Mouse (Mus musculus): ENCODE measurements around the gene Apeh. TPM values are rescaled to one million over a fixed set of nuclear protein-coding genes. Genes with fewer than 3 reads are reported as not detected.

The Apeh gene
- polyA plus RNA-seq, 1 experiment from 2014 or later = 57.7 TPM

DNA sequence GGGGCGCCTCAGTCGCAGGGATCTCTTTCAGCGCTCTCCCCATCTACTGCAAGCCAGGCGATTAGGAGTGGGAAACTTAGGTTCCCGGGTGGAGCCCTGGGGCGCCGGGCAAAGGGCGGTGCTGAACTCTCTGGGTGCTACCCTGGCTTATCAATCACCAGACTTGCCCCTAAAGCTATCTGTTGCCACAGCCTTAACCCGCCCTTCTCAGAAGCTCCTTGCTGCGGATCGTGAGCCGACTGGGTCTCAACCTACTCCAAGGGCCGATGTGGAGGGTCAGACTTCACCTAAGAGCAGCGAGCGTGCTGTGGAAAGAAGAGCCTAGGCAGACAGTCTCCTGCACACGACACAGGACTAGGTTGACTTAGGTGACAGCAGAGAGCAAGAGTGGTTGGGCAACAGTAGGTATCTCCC lies 599 bp upstream of the Apeh start:
- ATAC-seq (ENCODE audit: low FRiP score) = peak; percentile 26; the same call in 1 of the 2 replicates
- peaks cover 53% of the 10 kb centered on the region for H3K36me3 ChIP-seq

DNA sequence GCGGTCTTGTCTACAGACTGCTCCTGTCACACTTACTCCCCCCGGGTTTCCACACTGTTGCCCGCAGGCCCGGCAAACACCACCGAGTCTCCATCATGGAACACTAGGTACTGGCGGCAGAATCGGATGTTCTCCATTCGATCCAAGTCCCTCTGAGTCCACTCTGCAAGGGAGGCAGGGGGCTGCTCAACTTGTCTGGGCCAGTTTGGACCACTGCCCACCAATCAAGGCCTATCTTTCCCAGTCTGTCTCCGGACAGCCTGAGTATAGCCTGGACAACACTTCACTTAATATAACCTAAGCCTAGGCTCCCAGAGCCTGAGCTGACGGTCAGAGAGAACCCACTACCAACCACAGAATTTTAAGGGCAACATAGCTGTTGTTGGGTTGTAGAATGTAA lies 820 bp downstream of the Apeh start:
- Histone ChIP-seq H3K9ac (peak overlapping the region; percentile 88), H3K4me2 (peak overlapping the region; percentile 96), H3K27ac (peak overlapping the region; percentile 83; the same call in 1 of the 2 replicates), H3K4me3 (peak overlapping the region; percentile 75), H3K27me3 (no peaks in the 10 kb centered on the region), H3K36me3 (peaks cover 53% of the 10 kb centered on the region), H3K9me3 (no peaks in the 10 kb centered on the region), H3K4me1 (replicated peaks) (peaks cover 30% of the 10 kb centered on the region)
- 77% methylated on average over 10 of the region's 10 CpGs for WGBS
- 0 out of 2 replicates have a peak, but pooled peaks have one; percentile 2 for ATAC-seq (ENCODE audit: low FRiP score)

More for the DNA sequence above, 599 bp upstream of the Apeh start:
- H3K27ac ChIP-seq = peak overlapping the region; percentile 83; the same call in 1 of the 2 replicates
- H3K9me3 ChIP-seq = no peaks in the 10 kb centered on the region
- WGBS = under 1% methylated on average over 16 of the region's 16 CpGs
- peak overlapping the region; percentile 96 for H3K4me2 ChIP-seq
- H3K4me3 ChIP-seq = peak overlapping the region; percentile 75
- H3K27me3 ChIP-seq = no peaks in the 10 kb centered on the region
- H3K4me1 ChIP-seq (replicated peaks) = peaks cover 30% of the 10 kb centered on the region
- peak overlapping the region; percentile 88 for H3K9ac ChIP-seq

DNA sequence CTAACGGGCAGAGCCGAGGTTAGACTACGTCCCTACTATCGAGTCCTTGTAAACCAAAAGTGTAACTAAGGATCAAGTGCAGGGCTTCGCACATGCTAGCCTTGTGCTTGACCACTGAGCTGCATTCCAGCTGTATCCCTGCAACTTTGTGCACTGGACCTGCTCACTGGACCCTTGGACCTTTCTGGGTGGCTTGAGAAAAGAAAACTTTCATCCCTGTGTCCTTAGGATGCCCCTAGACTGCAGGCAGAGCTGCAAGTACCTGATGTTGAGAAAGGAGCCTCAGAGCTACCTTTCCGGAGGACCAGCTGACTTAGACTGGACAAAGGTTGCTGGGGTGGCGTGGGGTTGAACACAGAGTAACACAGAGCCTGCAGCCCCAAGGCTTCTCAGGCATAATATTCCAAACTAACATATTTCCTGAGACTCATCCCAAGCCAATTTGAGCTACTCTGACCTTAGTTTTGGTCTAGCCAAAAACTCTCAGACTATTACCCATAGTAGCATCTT lies 3.7 kb downstream of the Apeh start:
- H3K4me2 ChIP-seq = no peak overlapping the region
- H3K27me3 ChIP-seq = no peaks in the 10 kb centered on the region
- no peak overlapping the region for H3K27ac ChIP-seq
- no peaks in the 10 kb centered on the region for H3K9me3 ChIP-seq
- H3K4me3 ChIP-seq = no peak overlapping the region
- no peak for ATAC-seq (ENCODE audit: low FRiP score)
- no peak overlapping the region for H3K9ac ChIP-seq
- H3K36me3 ChIP-seq = peaks cover 71% of the 10 kb centered on the region
- 94% methylated on average over 7 of the region's 7 CpGs for WGBS
- H3K4me1 ChIP-seq (replicated peaks) = peaks cover 25% of the 10 kb centered on the region

DNA sequence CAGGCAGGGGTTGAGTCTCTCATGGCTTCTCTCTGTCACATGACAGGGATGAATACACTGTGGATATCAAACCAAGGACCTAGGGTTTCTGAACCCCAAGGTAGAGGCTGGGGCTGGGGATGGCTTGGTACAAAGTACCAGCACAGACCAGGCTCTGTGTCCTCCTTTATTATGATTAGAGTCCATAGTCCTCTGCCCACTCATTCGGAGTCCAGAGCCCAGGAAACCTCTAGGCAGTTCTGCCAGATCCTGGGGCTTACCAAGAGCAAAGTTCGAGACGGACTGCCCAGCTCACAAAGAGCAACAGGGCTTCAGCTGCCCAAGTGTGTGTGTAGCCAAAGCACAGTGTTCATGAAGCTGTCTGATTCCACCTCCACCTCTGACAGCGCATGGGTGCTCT lies 9.1 kb downstream of the Apeh start:
- H3K36me3 ChIP-seq = peaks cover 68% of the 10 kb centered on the region
- ATAC-seq (ENCODE audit: low FRiP score) = no peak
- no peak overlapping the region for H3K27ac ChIP-seq
- peaks cover 11% of the 10 kb centered on the region; the same call in 1 of the 2 replicates for H3K4me1 ChIP-seq (replicated peaks)
- no peaks in the 10 kb centered on the region for H3K9me3 ChIP-seq
- H3K4me2 ChIP-seq = no peak overlapping the region
- H3K4me3 ChIP-seq = no peak overlapping the region
- H3K27me3 ChIP-seq = peaks cover 46% of the 10 kb centered on the region
- 92% methylated on average over 4 of the region's 4 CpGs for WGBS
- H3K9ac ChIP-seq = no peak overlapping the region

DNA sequence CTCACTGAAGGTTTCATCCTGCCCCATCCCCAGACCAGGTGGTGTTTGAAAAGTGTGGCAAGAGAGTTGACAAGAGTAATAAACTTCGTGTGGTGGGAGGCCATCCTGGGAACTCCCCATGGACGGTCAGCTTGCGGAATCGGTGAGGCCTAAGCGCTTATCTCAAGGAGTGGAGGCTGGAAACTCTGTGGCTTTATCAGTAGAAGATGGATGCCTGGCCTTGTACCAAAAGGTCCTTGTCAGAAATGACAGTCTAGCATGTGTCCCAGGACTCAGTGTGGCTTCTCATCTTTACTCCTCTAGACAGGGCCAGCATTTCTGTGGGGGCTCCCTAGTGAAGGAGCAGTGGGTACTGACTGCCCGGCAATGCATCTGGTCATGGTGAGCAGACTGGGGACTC lies 10.8 kb downstream of the Apeh start:
- Histone ChIP-seq H3K9me3 (no peaks in the 10 kb centered on the region), H3K27ac (no peak overlapping the region), H3K4me1 (replicated peaks) (peaks cover 18% of the 10 kb centered on the region), H3K27me3 (peaks cover 49% of the 10 kb centered on the region), H3K4me2 (no peak overlapping the region), H3K4me3 (no peak overlapping the region), H3K9ac (no peak overlapping the region), H3K36me3 (peaks cover 51% of the 10 kb centered on the region)
- WGBS = 90% methylated on average over 6 of the region's 6 CpGs
- ATAC-seq (ENCODE audit: low FRiP score) = no peak

DNA sequence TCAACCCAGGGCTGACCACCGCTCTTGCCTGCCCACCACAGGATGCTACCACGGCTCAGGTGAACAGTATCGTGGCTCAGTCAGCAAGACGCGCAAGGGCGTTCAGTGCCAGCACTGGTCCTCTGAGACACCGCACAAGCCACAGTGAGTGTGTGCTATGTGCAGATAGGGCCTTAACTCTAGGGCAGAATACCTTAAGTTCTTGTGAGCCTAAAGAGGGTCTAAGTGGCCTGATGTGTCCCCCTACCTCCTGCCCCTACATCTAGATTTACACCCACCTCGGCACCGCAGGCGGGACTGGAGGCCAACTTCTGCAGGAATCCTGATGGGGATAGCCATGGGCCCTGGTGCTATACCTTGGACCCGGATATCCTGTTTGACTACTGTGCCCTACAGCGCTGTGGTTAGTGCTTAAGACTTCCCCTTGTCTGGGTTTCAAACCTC lies 11.4 kb downstream of the Apeh start, which contains the start of gene Rnf123:
Gene Rnf123, minus strand, starts transcription at position 359 of the 444 bp plus-strand sequence.
- peak within 1 kb of the TSS; percentile 30 for H3K4me2 ChIP-seq
- ATAC-seq (ENCODE audit: low FRiP score) = no peak
- peak within 1 kb of the TSS; percentile 15 for H3K4me3 ChIP-seq
- H3K9ac ChIP-seq = peak within 1 kb of the TSS; percentile 35; the same call in 1 of the 2 replicates
- WGBS = 28% methylated on average over 12 of the region's 12 CpGs
- peaks cover 49% of the 10 kb centered on the region for H3K27me3 ChIP-seq
- H3K36me3 ChIP-seq = peaks cover 46% of the 10 kb centered on the region
- H3K9me3 ChIP-seq = no peaks in the 10 kb centered on the region
- peaks cover 23% of the 10 kb centered on the region for H3K4me1 ChIP-seq (replicated peaks)
- no peak within 1 kb of the TSS for H3K27ac ChIP-seq

DNA sequence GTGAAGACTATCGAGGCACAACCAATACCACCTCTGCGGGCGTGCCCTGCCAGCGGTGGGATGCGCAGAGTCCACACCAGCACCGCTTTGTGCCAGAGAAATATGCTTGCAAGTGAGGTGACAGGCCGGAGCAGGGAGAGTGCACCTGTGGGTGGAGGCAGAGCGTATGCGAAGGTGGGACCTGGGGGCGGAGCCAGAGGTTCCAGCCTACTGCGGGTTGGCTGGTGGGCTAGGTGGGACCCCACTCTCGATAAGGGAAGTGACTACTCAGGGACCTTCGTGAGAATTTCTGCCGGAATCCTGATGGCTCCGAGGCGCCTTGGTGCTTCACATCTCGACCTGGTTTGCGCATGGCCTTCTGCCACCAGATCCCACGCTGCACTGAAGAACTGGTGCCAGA lies 11.9 kb downstream of the Apeh start:
- Histone ChIP-seq H3K9me3 (no peaks in the 10 kb centered on the region), H3K36me3 (peaks cover 41% of the 10 kb centered on the region), H3K4me1 (replicated peaks) (peaks cover 28% of the 10 kb centered on the region), H3K27me3 (peaks cover 49% of the 10 kb centered on the region), H3K27ac (no peak overlapping the region), H3K4me2 (peak overlapping the region; percentile 30), H3K4me3 (peak overlapping the region; percentile 15), H3K9ac (peak overlapping the region; percentile 35; the same call in 1 of the 2 replicates)
- ATAC-seq (ENCODE audit: low FRiP score) = no peak
- WGBS = 9% methylated on average over 18 of the region's 19 CpGs

DNA sequence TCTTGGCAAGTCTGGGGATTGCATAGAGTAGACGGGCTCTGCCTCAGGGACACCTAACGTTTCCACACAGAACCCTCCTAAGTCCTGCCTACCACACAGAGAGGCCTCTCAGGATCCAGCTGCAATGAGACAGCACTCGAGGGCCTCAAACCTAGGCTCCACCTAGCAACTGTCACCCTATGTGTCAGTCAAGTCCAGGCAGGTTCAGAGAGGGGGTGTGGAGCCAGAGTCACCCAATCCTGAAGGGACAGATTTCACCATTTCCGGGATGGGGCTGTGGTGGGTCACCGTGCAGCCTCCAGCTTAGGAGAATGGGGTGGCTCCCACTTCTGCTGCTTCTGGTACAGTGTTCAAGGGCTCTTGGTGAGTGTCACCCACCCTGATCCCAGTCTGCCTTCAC lies 14.2 kb downstream of the Apeh start, which contains the start of gene Mst1:
Gene Mst1, plus strand, starts transcription at position 269 of the 400 bp plus-strand sequence.
- Histone ChIP-seq H3K36me3 (peaks cover 25% of the 10 kb centered on the region), H3K9ac (peak within 1 kb of the TSS; percentile 99), H3K4me2 (peak within 1 kb of the TSS; percentile 93), H3K27ac (no peak within 1 kb of the TSS), H3K27me3 (peaks cover 49% of the 10 kb centered on the region), H3K4me3 (peak within 1 kb of the TSS; percentile 76), H3K4me1 (replicated peaks) (peaks cover 28% of the 10 kb centered on the region), H3K9me3 (no peaks in the 10 kb centered on the region)
- whole genome bisulfite sequencing = 77% methylated on average over 5 of the region's 5 CpGs
- ATAC-seq (ENCODE audit: low FRiP score) = no peak

DNA sequence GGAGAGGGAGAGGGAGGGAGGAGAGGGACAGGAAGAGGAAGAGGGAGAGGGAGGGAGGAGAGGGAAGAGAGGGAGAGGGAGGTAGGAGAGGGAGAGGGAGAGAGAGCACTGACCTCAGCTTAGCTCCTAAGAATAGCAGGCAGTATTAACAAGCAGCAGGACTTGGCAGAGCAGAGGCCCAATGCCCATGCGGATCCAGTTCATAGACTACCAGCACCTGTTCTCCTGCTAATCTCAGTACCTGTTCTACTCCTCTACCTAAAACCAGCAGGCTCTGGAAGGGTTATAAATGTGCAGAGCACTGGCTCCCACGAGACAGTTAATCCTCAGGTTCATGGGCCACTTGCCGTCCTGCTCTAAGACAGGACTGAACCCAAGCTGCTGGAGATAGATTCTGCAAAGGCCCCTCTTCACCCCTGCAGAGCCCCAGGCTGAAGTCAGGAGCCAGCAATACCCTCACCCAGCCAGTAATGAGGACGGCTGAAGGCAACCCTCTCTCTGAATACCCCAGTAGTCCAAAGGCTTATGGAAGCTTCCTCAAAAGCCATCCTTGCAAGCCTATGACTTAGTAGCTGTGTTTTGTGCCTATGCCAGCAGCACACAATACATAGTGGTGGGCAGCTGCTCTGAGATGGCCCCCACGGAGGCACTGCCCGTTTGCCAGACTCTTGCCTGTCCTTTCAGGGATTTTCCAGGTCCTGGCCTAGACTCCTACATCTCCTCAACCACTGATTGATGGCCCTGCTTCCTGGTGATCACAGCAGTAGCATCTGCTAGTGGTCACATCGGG lies 21.1 kb downstream of the Apeh start:
- 70% methylated on average over 7 of the region's 7 CpGs for WGBS
- peaks cover 54% of the 10 kb centered on the region for H3K36me3 ChIP-seq
- H3K9ac ChIP-seq = peak overlapping the region; percentile 20; the same call in 1 of the 2 replicates
- no peak overlapping the region for H3K4me2 ChIP-seq
- no peaks in the 10 kb centered on the region for H3K27me3 ChIP-seq
- H3K4me1 ChIP-seq (replicated peaks) = peaks cover 8% of the 10 kb centered on the region
- no peak overlapping the region for H3K27ac ChIP-seq
- H3K9me3 ChIP-seq = no peaks in the 10 kb centered on the region
- H3K4me3 ChIP-seq = no peak overlapping the region
- ATAC-seq (ENCODE audit: low FRiP score) = no peak

DNA sequence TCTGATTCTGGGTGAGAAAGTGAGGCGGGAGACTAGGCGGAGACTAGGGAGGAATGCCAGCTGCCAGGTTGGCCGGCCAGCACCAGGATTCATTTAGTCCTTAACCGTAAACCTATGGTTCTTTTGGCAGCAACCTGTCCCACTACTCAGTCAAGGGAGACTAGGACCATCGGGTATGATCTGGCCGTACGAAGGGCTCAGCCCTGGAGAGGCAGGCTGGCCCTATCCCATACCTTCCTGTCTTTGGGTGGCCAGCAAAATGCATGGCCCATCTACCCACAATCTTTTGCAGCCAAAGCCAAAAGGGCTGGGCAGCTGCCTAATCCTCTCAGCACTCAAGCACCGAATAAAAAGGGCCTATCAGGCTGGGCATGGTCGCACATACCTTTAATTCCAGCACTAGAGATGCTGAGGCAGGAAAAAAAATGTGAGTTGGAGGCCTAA lies 21.9 kb downstream of the Apeh start:
- H3K9me3 ChIP-seq = no peaks in the 10 kb centered on the region
- H3K4me1 ChIP-seq (replicated peaks) = no peaks in the 10 kb centered on the region
- H3K9ac ChIP-seq = 0 out of 2 replicates have a peak overlapping the region, but pooled peaks have one; percentile 43
- H3K4me2 ChIP-seq = no peak overlapping the region
- H3K27ac ChIP-seq = no peak overlapping the region
- ATAC-seq (ENCODE audit: low FRiP score) = no peak
- H3K27me3 ChIP-seq = no peaks in the 10 kb centered on the region
- peaks cover 56% of the 10 kb centered on the region for H3K36me3 ChIP-seq
- H3K4me3 ChIP-seq = no peak overlapping the region
- 80% methylated on average over 9 of the region's 9 CpGs for WGBS

DNA sequence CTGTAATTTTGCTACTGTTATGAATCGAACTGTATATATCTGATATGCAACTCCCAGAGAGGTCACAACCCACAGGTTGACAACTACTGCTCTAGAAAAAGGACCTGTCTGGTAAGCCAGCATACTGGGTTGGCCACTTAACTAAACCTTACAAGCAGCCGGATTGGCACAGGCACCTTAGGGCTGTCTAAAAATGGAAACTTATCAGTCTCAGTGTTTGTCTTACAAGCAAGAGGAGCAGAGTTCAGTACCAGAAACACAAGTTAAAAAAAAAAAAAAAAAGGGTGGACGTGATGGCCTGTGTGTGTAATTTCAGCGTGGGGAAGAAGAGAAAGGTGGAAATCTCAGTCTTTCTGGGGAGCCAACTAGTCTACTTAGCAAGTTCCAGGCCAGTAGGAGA lies 22.6 kb downstream of the Apeh start:
- no peaks in the 10 kb centered on the region for H3K27me3 ChIP-seq
- H3K9me3 ChIP-seq = no peaks in the 10 kb centered on the region
- no peak overlapping the region for H3K27ac ChIP-seq
- H3K36me3 ChIP-seq = peaks cover 51% of the 10 kb centered on the region
- 93% methylated on average over 4 of the region's 4 CpGs for WGBS
- no peak overlapping the region for H3K4me2 ChIP-seq
- H3K9ac ChIP-seq = no peak overlapping the region
- no peak for ATAC-seq (ENCODE audit: low FRiP score)
- no peaks in the 10 kb centered on the region for H3K4me1 ChIP-seq (replicated peaks)
- H3K4me3 ChIP-seq = no peak overlapping the region

DNA sequence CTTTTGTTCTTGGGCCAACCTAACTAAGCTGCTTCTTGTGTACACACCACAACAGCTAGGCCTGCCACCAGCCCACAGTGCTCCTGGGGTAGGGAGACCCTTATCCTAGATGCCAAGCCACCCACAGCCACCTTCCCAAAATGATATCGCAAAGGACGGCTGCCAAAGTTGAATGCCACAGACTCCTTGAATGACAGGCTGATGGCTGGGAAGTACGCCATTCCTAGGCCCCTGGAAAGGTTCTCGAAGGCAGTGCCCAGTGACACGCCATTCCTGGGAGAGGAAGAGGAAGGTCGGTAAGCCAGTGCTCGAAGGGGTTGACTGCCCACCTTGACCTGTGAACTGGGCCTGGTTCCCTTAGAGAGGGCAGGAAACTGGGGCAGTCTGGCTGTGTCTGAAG lies 24.9 kb downstream of the Apeh start:
- no peak overlapping the region for H3K9ac ChIP-seq
- H3K4me3 ChIP-seq = no peak overlapping the region
- H3K9me3 ChIP-seq = no peaks in the 10 kb centered on the region
- no peak for ATAC-seq (ENCODE audit: low FRiP score)
- no peaks in the 10 kb centered on the region for H3K4me1 ChIP-seq (replicated peaks)
- no peaks in the 10 kb centered on the region for H3K27me3 ChIP-seq
- no peak overlapping the region for H3K4me2 ChIP-seq
- 91% methylated on average over 7 of the region's 7 CpGs for WGBS
- H3K27ac ChIP-seq = no peak overlapping the region
- peaks cover 59% of the 10 kb centered on the region for H3K36me3 ChIP-seq
